Mouse (Mus musculus) erythroblast, embryonic 14.5 days (primary cell): ENCODE measurements at regions not wholly inside any gene's neighbourhood (a gene's known extent, or its start where the extent isn't known, plus 50 kb on each side); places are given as distances from the start of the nearest gene placed in this dataset.

Source experiments
- GATA1 ChIP-seq: IDR thresholded peaks from 2 replicates; pipeline ENCODE4 v1.6.1; 2012; ENCODE audit warnings: low read length, inconsistent platforms, mixed read lengths
- TAL1 ChIP-seq: IDR thresholded peaks from 3 replicates; pipeline ENCODE4 v1.6.1; 2012; ENCODE audit warnings: low read length, inconsistent platforms, mixed read lengths

- no peak for TF ChIP-seq TAL1
- TF ChIP-seq GATA1: no peak
These were observed 71.3 kb upstream of the Ado start for GRCm38 (mm10) chr10:67620018-67620417.
